Mouse (Mus musculus) midbrain, embryonic 12.5 days (tissue): ENCODE data around the gene Strn4. TPM values are rescaled to one million over a fixed set of nuclear protein-coding genes. Genes with fewer than 3 reads are reported as not detected.

Experiments used
- ATAC-seq: fragments of 200-750 bp; cut with Nextera tagmentation; 2 replicates; pipeline ENCODE4 v1.8.0; 2017; ENCODE audit warnings: low read depth, moderate TSS enrichment, moderate library complexity; ENCODE audit not compliant: low FRiP score
- H3K27ac ChIP-seq: fragments of 300-500 bp; sonication (generic); replicated peaks from 2 replicates; pipeline ENCODE4 v1.5.1; 2016; ENCODE audit warnings: mild to moderate bottlenecking
- H3K27me3 ChIP-seq: fragments of 300-500 bp; sonication (generic); 2 replicates; pipeline ENCODE4 v1.6.1; 2016; ENCODE audit warnings: mild to moderate bottlenecking
- H3K36me3 ChIP-seq: fragments of 300-500 bp; sonication (generic); 2 replicates; pipeline ENCODE4 v1.6.1; 2016
- H3K4me1 ChIP-seq: fragments of 300-500 bp; sonication (generic); 2 replicates; pipeline ENCODE4 v1.6.1; 2016
- H3K4me2 ChIP-seq: fragments of 300-500 bp; sonication (generic); replicated peaks from 2 replicates; pipeline ENCODE4 v1.6.1; 2016; ENCODE audit warnings: mild to moderate bottlenecking, moderate library complexity
- H3K4me3 ChIP-seq: fragments of 300-500 bp; sonication (generic); 2 replicates; pipeline ENCODE4 v1.5.1; 2016; ENCODE audit warnings: mild to moderate bottlenecking
- H3K9ac ChIP-seq: fragments of 300-500 bp; sonication (generic); replicated peaks from 2 replicates; pipeline ENCODE4 v1.6.1; 2016; ENCODE audit warnings: mild to moderate bottlenecking, moderate library complexity
- H3K9me3 ChIP-seq: fragments of 300-500 bp; sonication (generic); 2 replicates; pipeline ENCODE4 v1.6.1; 2016; ENCODE audit warnings: mild to moderate bottlenecking
- whole genome bisulfite sequencing: fragments of 180-500 bp; shearing (Covaris S2); methylation state at CpG from one replicate; pipeline ENCODE4 v1.1.7; 2016; 5-methylcytosine and 5-hydroxymethylcytosine counted together
- polyA plus RNA-seq: library from polyadenylated mRNA; unstranded; fragments of >200 nt; fragmentation: Nextera tagmentation; extraction: Ambion mirVana; gene quantifications from 2 replicates; pipeline ENCODE4 v1.2.1, GENCODE M21; 2016

Strn4 gene
- polyA plus RNA-seq, 1 experiment from 2014 or later: 191 TPM

- no peak overlapping the region for H3K4me2 ChIP-seq
Observed at GRCm38 (mm10) chr7:16812505-16812904, 3.2 kb upstream of the Strn4 start.

GRCm38 (mm10) chr7:16816078-16816474, 387 bp downstream of the Strn4 start:
- Histone ChIP-seq H3K4me3 (peak overlapping the region; percentile 94), H3K4me1 (peaks cover 70% of the 10 kb centered on the region), H3K4me2 (peak overlapping the region; percentile 85), H3K9ac (peak overlapping the region; percentile 99), H3K9me3 (no peaks in the 10 kb centered on the region), H3K27ac (peak overlapping the region; percentile 99), H3K36me3 (peaks cover 13% of the 10 kb centered on the region; the same call in 1 of the 2 replicates), H3K27me3 (peaks cover 28% of the 10 kb centered on the region)
- ATAC-seq: peak; percentile 74
- WGBS: under 1% methylated on average over 51 of the region's 55 CpGs

More at GRCm38 (mm10) chr7:16812505-16812904, 3.2 kb upstream of the Strn4 start:
- WGBS: 82% methylated on average over 2 of the region's 2 CpGs
- H3K27ac ChIP-seq: no peak overlapping the region
- peaks cover 40% of the 10 kb centered on the region for H3K27me3 ChIP-seq
- H3K36me3 ChIP-seq: peaks cover 22% of the 10 kb centered on the region; the same call in 1 of the 2 replicates
- H3K4me1 ChIP-seq: peaks cover 43% of the 10 kb centered on the region
- ATAC-seq: no peak
- H3K9me3 ChIP-seq: no peaks in the 10 kb centered on the region
- H3K4me3 ChIP-seq: no peak overlapping the region
- no peak overlapping the region for H3K9ac ChIP-seq

GRCm38 (mm10) chr7:16816475-16817122, 910 bp downstream of the Strn4 start, which contains the start of gene Fkrp:
Fkrp (minus strand) TSS chr7:16816732.
- peaks cover 22% of the 10 kb centered on the region for H3K27me3 ChIP-seq
- H3K4me3 ChIP-seq: peak within 1 kb of the TSS; percentile 94
- peak; percentile 65 for ATAC-seq
- H3K4me2 ChIP-seq: peak within 1 kb of the TSS; percentile 85
- peak within 1 kb of the TSS; percentile 99 for H3K27ac ChIP-seq
- H3K4me1 ChIP-seq: peaks cover 69% of the 10 kb centered on the region
- H3K9me3 ChIP-seq: no peaks in the 10 kb centered on the region
- H3K36me3 ChIP-seq: 0 out of 2 replicates have a peak, but pooled peaks cover 13% of the 10 kb centered on the region
- peak within 1 kb of the TSS; percentile 99 for H3K9ac ChIP-seq
- under 1% methylated on average over 42 of the region's 64 CpGs for WGBS

- H3K9ac ChIP-seq: peak overlapping the region; percentile 99
- H3K4me3 ChIP-seq: peak overlapping the region; percentile 94
- peaks cover 11% of the 10 kb centered on the region for H3K27me3 ChIP-seq
- peaks cover 72% of the 10 kb centered on the region for H3K4me1 ChIP-seq
- 42% methylated on average over 3 of the region's 3 CpGs for WGBS
- H3K9me3 ChIP-seq: no peaks in the 10 kb centered on the region
- peak overlapping the region; percentile 85 for H3K4me2 ChIP-seq
- no peak overlapping the region for H3K27ac ChIP-seq
- no peak for ATAC-seq
- H3K36me3 ChIP-seq: peaks cover 18% of the 10 kb centered on the region; the same call in 1 of the 2 replicates
Observed at GRCm38 (mm10) chr7:16817693-16818092, 2.0 kb downstream of the Strn4 start.

GRCm38 (mm10) chr7:16819794-16820193, 4.1 kb downstream of the Strn4 start:
- no peaks in the 10 kb centered on the region for H3K9me3 ChIP-seq
- 82% methylated on average over 5 of the region's 5 CpGs for WGBS
- H3K27me3 ChIP-seq: no peaks in the 10 kb centered on the region
- H3K4me3 ChIP-seq: no peak overlapping the region
- no peak overlapping the region for H3K4me2 ChIP-seq
- peaks cover 61% of the 10 kb centered on the region for H3K4me1 ChIP-seq
- no peak overlapping the region for H3K27ac ChIP-seq
- no peak overlapping the region for H3K9ac ChIP-seq
- peaks cover 21% of the 10 kb centered on the region for H3K36me3 ChIP-seq
- ATAC-seq: no peak

- 72% methylated on average over 5 of the region's 5 CpGs for WGBS
- no peak overlapping the region for H3K4me2 ChIP-seq
- H3K9me3 ChIP-seq: no peaks in the 10 kb centered on the region
- peaks cover 26% of the 10 kb centered on the region for H3K36me3 ChIP-seq
- H3K4me1 ChIP-seq: peaks cover 56% of the 10 kb centered on the region
- no peak overlapping the region for H3K27ac ChIP-seq
- H3K27me3 ChIP-seq: no peaks in the 10 kb centered on the region
- no peak overlapping the region for H3K9ac ChIP-seq
- no peak for ATAC-seq
- H3K4me3 ChIP-seq: no peak overlapping the region
Observed at GRCm38 (mm10) chr7:16820271-16820763, 4.6 kb downstream of the Strn4 start.

- Histone ChIP-seq H3K9me3 (no peaks in the 10 kb centered on the region), H3K36me3 (peaks cover 34% of the 10 kb centered on the region), H3K9ac (no peak overlapping the region), H3K4me2 (no peak overlapping the region), H3K4me1 (peaks cover 52% of the 10 kb centered on the region), H3K4me3 (no peak overlapping the region), H3K27ac (peak overlapping the region; percentile 17; the same call in 1 of the 2 replicates), H3K27me3 (no peaks in the 10 kb centered on the region)
- WGBS: 21% methylated on average over 3 of the region's 3 CpGs
- no peak for ATAC-seq
Observed at GRCm38 (mm10) chr7:16821091-16821490, 5.4 kb downstream of the Strn4 start.

- no peak overlapping the region for H3K4me3 ChIP-seq
- H3K9me3 ChIP-seq: no peaks in the 10 kb centered on the region
- no peak overlapping the region for H3K27ac ChIP-seq
- peaks cover 40% of the 10 kb centered on the region for H3K36me3 ChIP-seq
- peaks cover 52% of the 10 kb centered on the region for H3K4me1 ChIP-seq
- ATAC-seq: no peak
- H3K9ac ChIP-seq: no peak overlapping the region
- 87% methylated on average over 4 of the region's 4 CpGs for WGBS
- H3K27me3 ChIP-seq: no peaks in the 10 kb centered on the region
- H3K4me2 ChIP-seq: no peak overlapping the region
Observed at GRCm38 (mm10) chr7:16821669-16822101, 6.0 kb downstream of the Strn4 start.

- Histone ChIP-seq H3K27ac (no peak overlapping the region), H3K36me3 (peaks cover 60% of the 10 kb centered on the region), H3K9me3 (no peaks in the 10 kb centered on the region), H3K4me3 (no peak overlapping the region), H3K27me3 (no peaks in the 10 kb centered on the region), H3K9ac (no peak overlapping the region), H3K4me2 (no peak overlapping the region), H3K4me1 (peaks cover 35% of the 10 kb centered on the region)
- ATAC-seq: no peak
- WGBS: 79% methylated on average over 5 of the region's 5 CpGs
Observed at GRCm38 (mm10) chr7:16823734-16824133, 8.0 kb downstream of the Strn4 start.

- no peaks in the 10 kb centered on the region for H3K9me3 ChIP-seq
- H3K27me3 ChIP-seq: no peaks in the 10 kb centered on the region
- WGBS: 87% methylated on average over 10 of the region's 10 CpGs
- H3K36me3 ChIP-seq: peaks cover 81% of the 10 kb centered on the region
- H3K27ac ChIP-seq: no peak overlapping the region
- no peak for ATAC-seq
- H3K4me1 ChIP-seq: peaks cover 16% of the 10 kb centered on the region
- no peak overlapping the region for H3K4me3 ChIP-seq
- no peak overlapping the region for H3K4me2 ChIP-seq
- no peak overlapping the region for H3K9ac ChIP-seq
Observed at GRCm38 (mm10) chr7:16825785-16826184, 10.1 kb downstream of the Strn4 start.

- Histone ChIP-seq H3K9ac (no peak overlapping the region), H3K27me3 (no peaks in the 10 kb centered on the region), H3K36me3 (peaks cover 89% of the 10 kb centered on the region), H3K4me3 (no peak overlapping the region), H3K4me1 (peaks cover 9% of the 10 kb centered on the region; the same call in 1 of the 2 replicates), H3K4me2 (no peak overlapping the region), H3K9me3 (no peaks in the 10 kb centered on the region), H3K27ac (no peak overlapping the region)
- WGBS: 86% methylated on average over 5 of the region's 5 CpGs
- no peak for ATAC-seq
Observed at GRCm38 (mm10) chr7:16826571-16826970, 10.9 kb downstream of the Strn4 start.

GRCm38 (mm10) chr7:16827274-16827673, 11.6 kb downstream of the Strn4 start:
- H3K4me2 ChIP-seq: no peak overlapping the region
- H3K36me3 ChIP-seq: peaks cover 94% of the 10 kb centered on the region
- H3K9me3 ChIP-seq: no peaks in the 10 kb centered on the region
- H3K27me3 ChIP-seq: no peaks in the 10 kb centered on the region
- 85% methylated on average over 4 of the region's 4 CpGs for WGBS
- no peak overlapping the region for H3K4me3 ChIP-seq
- no peak for ATAC-seq
- H3K9ac ChIP-seq: no peak overlapping the region
- H3K4me1 ChIP-seq: 0 out of 2 replicates have a peak, but pooled peaks cover 4% of the 10 kb centered on the region
- H3K27ac ChIP-seq: no peak overlapping the region
